Mouse (Mus musculus): Measurements from ENCODE around the gene Evx2.

The Evx2 gene

GRCm38 (mm10) chr2:74696442-74697335 lies 37.3 kb upstream of the Evx2 start:
- in situ Hi-C loops (cut with MboI; ENCODE audit: low sequenced_read_pairs) = loop anchor here (10.0 to 25.0 kb wide), 2 partner anchors 448 to 616 kb away; no protein-coding TSS in a partner anchor

- in situ Hi-C loops (cut with MboI; ENCODE audit: low sequenced_read_pairs) = loop anchor here (10.0 to 25.0 kb wide), 2 partner anchors 449 to 616 kb away; no protein-coding TSS in a partner anchor
Observed at GRCm38 (mm10) chr2:74695813-74696430, 36.6 kb upstream of the Evx2 start.

GRCm38 (mm10) chr2:74695383-74695782 lies 36.0 kb upstream of the Evx2 start:
- in situ Hi-C loops (cut with MboI; ENCODE audit: low sequenced_read_pairs) = loop anchor here (10.0 to 25.0 kb wide), 2 partner anchors 449 to 617 kb away; no protein-coding TSS in a partner anchor

GRCm38 (mm10) chr2:74694066-74694465 lies 34.7 kb upstream of the Evx2 start:
- in situ Hi-C loops (cut with MboI; ENCODE audit: low sequenced_read_pairs) = loop anchor here (10.0 to 25.0 kb wide), 2 partner anchors 451 to 618 kb away; no protein-coding TSS in a partner anchor

GRCm38 (mm10) chr2:74693432-74693827 lies 34.1 kb upstream of the Evx2 start:
- in situ Hi-C loops (cut with MboI; ENCODE audit: low sequenced_read_pairs) = loop anchor here (10.0 to 25.0 kb wide), 2 partner anchors 451 to 619 kb away; no protein-coding TSS in a partner anchor

GRCm38 (mm10) chr2:74692808-74693431 lies 33.6 kb upstream of the Evx2 start:
- in situ Hi-C loops (cut with MboI; ENCODE audit: low sequenced_read_pairs) = loop anchor here (10.0 to 25.0 kb wide), 2 partner anchors 452 to 619 kb away; no protein-coding TSS in a partner anchor

GRCm38 (mm10) chr2:74691995-74692807 lies 32.8 kb upstream of the Evx2 start:
- in situ Hi-C loops (cut with MboI; ENCODE audit: low sequenced_read_pairs) = loop anchor here (10.0 to 25.0 kb wide), 2 partner anchors 453 to 620 kb away; no protein-coding TSS in a partner anchor

- in situ Hi-C loops (cut with MboI; ENCODE audit: low sequenced_read_pairs) = loop anchor here (10.0 to 25.0 kb wide), 2 partner anchors 454 to 621 kb away; no protein-coding TSS in a partner anchor
Observed at GRCm38 (mm10) chr2:74691022-74691951, 31.9 kb upstream of the Evx2 start, which contains the start of gene Hoxd10. TSS of gene Hoxd10 (plus strand) at chr2:74691924.

- in situ Hi-C loops (cut with MboI; ENCODE audit: low sequenced_read_pairs) = loop anchor here (10.0 to 25.0 kb wide), 2 partner anchors 454 to 622 kb away; no protein-coding TSS in a partner anchor
Observed at GRCm38 (mm10) chr2:74690338-74690716, 31.0 kb upstream of the Evx2 start.

GRCm38 (mm10) chr2:74689574-74690337 lies 30.4 kb upstream of the Evx2 start:
- in situ Hi-C loops (cut with MboI; ENCODE audit: low sequenced_read_pairs) = loop anchor here (10.0 to 25.0 kb wide), 2 partner anchors 455 to 623 kb away; no protein-coding TSS in a partner anchor

- in situ Hi-C loops (cut with MboI; ENCODE audit: low sequenced_read_pairs) = loop anchor here (25.0 kb wide), 1 partner anchor 623 kb away; no protein-coding TSS in a partner anchor
Observed at GRCm38 (mm10) chr2:74688795-74689573, 29.6 kb upstream of the Evx2 start.

- in situ Hi-C loops (cut with MboI; ENCODE audit: low sequenced_read_pairs) = loop anchor here (25.0 kb wide), 1 partner anchor 624 kb away; no protein-coding TSS in a partner anchor
Observed at GRCm38 (mm10) chr2:74687698-74688555, 28.6 kb upstream of the Evx2 start.

GRCm38 (mm10) chr2:74686988-74687697 lies 27.8 kb upstream of the Evx2 start:
- in situ Hi-C loops (cut with MboI; ENCODE audit: low sequenced_read_pairs) = loop anchor here (25.0 kb wide), 1 partner anchor 625 kb away; no protein-coding TSS in a partner anchor

GRCm38 (mm10) chr2:74686301-74686987 lies 27.1 kb upstream of the Evx2 start:
- in situ Hi-C loops (cut with MboI; ENCODE audit: low sequenced_read_pairs) = loop anchor here (25.0 kb wide), 1 partner anchor 626 kb away; no protein-coding TSS in a partner anchor
